Mouse (Mus musculus): ENCODE data around the gene Lonp2.

Lonp2 gene

DNA sequence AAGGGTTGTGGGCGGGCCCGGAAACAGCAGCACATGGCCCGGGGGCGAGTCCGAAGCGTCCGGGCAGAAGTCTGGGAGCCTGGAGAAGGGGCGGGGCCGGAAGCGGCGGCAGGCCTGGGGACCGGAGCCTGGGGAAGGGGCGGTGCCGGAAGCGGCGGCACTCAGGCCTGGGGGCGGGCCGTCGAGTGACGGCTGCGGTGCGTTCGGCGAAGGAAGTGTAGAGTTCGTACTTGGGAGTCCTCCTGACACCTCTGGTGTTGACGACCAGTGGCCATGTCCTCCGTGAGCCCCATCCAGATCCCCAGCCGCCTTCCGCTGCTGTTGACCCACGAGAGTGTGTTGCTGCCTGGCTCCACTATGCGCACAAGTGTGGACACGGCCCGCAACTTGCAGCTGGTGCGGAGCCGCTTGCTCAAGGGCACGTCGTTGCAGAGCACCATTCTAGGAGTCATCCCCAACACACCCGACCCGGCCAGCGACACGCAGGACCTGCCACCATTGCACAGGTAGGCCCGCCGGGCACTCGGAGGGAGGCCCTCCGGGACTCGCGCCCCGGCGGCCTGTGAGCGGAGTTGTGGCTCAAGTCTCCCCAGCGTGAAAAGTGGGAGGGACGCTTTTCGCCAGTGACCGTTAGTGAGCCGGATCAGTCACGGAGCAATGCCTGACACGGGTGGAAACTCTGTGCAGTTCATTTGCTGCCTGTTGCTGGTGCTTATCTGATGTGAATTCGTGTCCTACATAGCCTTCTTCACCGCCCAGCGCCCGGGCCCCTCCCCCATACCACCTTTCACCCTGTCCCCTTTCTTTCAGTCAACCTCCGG lies at the start of gene Lonp2:
TSS of gene Lonp2 (plus strand) at position 133 of the 821 bp plus-strand sequence.
- peak; percentile 93 for DNase-seq (ENCODE audit: low spot score)

DNA sequence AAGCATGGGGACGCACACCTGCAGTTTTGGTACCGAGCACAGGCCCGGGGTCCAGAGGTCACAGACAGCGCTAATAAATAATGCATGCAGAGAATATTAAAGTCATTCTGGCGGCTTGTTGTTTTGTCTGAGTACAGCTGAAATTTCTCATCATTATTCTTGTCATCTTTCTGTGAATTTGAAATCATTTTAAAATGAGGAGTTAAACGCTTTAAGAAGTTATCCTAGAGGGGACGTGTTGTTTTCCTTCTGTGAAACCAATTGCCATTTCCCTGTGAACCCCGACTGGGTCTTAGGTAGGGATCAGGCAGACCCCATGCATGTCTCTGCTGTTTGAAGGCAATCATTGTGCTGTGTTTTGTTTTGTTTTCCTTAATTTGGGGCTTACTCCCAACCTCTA lies 46.3 kb upstream of the Lonp2 start:
- no peak for DNase-seq (ENCODE audit: low spot score)

DNA sequence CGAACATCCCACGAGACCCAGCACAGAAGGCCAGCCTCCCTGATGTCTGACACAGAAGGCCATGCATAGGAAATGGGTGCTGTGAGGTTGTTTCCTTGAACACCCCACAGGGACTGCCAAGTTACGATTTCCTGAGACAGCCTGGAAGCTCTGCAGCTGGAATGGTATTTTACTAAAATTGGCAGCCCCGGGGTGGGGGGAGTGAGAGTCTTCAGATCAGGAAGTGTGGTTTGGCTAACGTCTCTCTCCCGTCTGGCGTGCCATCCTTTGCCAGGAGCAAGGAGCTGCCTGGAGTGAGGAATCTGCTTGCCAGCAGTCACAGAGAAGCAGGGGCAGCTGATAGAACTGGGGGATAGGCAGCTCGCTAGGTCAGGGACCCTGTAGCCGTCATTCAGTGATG lies 45.8 kb upstream of the Lonp2 start:
- DNase-seq (ENCODE audit: low spot score), result peak; percentile 39

DNA sequence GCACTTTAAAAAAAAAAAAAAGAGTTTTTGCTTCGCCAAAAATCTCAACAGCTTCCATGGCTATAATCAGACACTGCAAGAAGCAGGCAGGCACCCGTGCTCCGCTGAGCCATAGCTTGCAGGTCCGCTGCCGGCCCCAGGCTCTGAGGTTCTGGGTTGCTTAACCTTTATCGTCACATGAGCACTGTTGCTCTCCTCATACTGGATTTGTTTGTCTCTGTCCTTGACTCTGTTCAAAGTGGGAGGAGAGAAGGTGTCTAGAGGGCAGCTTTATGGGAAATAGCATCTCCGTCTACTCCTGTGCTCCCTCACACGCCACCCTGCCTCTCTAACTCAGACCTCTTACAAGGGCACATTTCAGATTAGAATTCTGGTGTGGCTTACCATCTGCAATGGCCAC lies 45.1 kb upstream of the Lonp2 start:
- DNase-seq (ENCODE audit: low spot score), result no peak

DNA sequence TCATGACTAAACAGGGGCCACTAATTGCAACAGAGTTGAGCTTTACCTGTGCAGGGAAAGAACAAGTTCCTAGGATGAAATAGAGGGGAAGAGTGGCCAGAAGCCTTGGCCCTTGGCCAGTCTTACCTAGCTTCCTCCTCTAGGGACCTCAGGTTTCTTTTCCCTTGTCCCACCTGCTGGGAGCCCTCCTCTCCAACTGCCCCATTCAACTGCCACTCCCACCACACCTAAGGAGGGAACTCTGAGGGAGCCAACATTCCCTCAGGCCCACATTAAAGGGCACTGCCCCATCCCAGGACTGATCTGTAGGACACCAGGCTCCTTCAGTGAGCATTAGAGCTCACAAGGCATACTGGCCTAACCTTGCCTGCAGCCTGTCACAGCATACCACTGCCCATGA lies 43.4 kb upstream of the Lonp2 start, which contains the start of gene Abcc12:
TSS of gene Abcc12 (minus strand) at position 229 of the 400 bp plus-strand sequence.
- no peak for DNase-seq (ENCODE audit: low spot score)

DNA sequence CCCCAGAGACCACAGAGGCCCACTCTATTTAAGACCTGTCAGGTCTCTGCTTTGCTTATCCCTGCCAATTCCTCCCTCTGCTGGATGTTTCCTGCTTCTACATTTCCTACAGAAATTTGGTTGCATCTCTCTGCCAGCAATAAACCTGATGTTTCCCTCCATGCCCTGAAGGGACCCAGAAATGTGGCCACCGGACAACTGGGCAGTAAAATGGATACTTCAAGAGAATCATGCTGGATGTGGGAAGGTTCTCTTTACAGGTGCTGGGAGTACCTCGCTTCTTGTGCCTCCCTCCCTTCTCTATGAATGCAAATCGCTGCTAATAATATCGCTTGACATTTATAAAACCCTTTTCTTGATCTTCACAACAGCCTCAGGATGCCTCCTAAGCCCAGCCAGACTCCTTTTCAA lies 41.9 kb upstream of the Lonp2 start:
- no peak for DNase-seq (ENCODE audit: low spot score)

DNA sequence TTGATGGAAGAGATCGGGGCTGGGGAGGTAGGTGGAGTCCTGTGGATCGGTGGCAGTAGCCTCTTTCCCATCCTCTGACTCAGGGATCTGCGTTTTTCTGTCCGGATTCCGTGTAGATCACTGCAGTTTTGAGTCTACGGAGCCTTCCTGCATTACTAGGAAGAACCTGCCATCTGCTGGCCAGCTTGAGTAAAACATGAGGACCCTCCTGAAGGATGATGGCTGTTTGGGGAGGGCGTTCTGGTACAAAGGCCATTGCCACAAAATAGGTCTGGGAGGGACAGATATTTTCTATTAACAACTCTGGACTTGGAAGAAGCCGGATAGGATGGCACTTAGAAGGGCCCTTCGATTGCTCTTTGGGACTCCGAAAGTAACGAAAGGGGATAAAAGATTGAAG lies 38.7 kb upstream of the Lonp2 start:
- DNase-seq (ENCODE audit: low spot score), result peak; percentile 76

DNA sequence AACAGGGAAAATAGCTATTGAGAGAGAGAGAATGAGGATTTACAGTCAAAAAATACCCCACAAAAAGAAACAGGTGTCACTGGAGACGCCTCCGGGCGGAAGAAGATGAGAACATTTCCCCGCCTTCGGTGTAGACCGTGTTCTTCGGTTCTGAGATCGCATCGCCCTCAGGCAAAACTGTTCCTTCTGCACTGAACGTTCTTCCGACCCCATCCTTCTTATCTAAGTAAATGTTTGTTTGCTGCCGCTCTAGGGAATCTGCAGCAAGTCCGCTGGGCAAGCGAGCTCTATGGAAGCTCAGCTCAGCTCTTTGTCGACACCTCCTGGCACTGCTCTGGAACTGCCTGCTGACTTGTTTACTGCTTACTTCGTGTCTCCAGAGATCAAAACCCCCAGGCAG lies 38.3 kb upstream of the Lonp2 start:
- peak; percentile 66 for DNase-seq (ENCODE audit: low spot score)

DNA sequence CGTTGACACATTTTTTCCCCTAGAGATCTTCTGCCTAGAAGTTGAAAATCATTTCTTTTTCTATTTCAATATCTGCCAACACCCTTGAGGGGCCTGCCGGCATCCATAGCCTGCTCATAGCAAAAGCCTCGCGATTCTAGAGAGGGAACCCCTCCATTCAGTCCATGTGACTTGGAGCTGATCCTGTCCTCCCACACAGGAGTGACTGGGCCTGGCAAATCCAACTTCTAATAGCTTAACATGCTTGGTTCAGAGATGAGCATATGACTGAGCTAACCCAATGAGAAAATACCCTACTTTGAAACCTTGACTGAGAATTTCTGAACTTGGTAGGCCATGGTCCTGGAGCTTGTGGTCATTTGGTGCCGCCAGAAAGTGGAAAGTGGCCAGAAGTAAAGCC lies 37.8 kb upstream of the Lonp2 start:
- no peak for DNase-seq (ENCODE audit: low spot score)

DNA sequence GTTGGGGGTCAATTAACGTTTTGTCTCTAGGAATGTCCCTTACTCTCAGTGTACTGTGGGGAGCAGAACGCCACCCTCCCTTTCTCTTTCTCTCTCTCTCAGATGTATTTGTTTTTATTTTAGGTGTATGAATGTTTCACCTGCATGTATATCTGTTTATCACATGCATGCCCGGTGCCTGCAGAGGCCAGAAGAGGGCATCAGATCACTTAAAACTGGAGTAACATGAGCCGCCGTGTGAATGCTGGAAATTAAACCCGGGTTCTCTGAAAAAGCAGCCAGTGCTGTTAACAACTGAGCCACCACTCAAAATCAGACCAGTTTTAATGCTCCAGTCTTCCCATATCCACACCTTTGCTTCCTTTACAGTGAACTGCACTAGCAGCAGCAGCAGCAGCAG lies 37.2 kb upstream of the Lonp2 start:
- DNase-seq (ENCODE audit: low spot score), result no peak

DNA sequence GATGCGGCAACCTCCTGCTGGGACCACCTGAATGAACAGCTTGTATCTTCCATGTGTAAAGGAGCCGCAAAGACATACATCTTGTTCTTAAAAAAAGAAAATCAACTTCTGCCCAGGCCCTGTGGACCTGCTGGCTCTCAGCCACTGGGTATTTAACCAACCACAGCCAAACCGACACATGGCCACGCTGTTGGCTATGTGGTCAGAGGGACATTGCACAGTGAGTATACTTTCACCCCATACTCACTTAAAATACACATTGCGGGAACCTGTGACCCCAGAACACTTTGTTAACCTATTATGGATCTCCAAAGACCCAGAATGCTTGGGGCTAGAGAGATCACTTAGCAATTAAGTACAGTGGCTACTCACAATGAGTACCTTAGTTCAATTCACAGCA lies 35.5 kb upstream of the Lonp2 start:
- DNase-seq (ENCODE audit: low spot score), result no peak

DNA sequence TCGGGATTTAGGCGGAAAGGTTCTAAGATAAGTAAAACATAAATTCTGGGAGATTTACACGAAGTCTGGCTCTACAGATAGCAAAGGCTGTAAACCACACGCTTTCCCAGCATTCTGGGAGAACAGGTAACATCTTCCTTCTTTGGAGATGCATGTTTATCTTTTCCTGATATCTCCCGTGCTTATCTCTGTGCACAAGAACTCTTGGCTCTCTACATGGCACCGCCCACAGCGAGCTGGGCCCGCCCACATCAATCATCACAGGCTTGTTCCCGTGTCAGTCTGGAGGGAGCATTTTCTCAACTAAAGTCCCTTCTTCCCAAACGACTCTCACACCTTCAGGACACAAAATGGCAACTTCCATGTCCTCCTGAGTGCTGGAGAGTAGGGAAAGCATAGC lies 30.7 kb upstream of the Lonp2 start:
- DNase-seq (ENCODE audit: low spot score), result no peak

DNA sequence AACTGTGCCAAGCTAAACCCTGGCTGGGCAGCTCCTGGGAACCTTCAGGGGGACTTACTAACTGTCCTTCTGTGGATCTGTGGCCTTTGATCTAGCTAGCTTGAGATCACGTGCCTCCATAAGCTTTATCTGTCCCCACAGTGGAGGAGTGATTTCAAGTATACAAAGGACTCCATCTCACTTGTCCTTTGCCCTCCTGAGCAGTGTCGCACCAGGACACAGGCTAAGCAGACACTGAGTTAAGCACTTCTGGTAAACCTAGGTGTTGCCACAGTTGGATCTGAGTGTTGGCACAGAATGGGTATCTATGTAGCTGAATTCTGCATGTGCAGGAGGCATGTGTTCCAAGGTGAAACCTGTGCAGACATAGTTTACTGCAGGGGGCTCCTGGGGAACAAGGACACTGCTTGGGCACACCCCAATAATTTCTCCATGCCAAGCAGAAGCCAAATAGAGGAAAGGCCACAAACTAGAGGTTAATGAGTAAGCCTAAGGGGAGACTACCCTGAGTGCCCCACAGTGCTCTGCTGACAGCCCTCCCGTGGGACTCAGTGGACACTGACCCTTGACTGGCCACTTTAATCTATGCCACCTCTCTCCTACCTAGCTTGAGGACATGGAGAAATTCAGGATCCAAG lies 29.6 kb upstream of the Lonp2 start:
- no peak for DNase-seq (ENCODE audit: low spot score)

DNA sequence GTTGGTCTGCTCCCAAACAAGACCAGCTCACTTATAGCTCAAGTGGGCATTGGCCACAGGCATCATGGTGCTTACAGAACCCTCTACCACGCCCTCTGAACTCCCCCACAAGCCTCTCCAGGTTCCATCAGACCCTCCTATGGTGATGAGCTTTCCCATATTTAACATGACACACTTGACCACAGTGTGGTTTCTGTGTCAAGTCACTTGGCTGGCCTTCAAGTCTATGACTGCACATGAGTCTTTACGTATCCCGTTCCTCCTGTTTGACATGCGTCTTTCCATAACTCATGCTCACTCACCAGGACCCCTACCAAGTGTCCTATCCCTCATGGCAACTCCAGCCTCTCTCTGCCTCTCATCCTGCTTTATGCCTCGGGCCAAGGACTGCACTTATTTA lies 28.2 kb upstream of the Lonp2 start:
- DNase-seq (ENCODE audit: low spot score), result no peak

DNA sequence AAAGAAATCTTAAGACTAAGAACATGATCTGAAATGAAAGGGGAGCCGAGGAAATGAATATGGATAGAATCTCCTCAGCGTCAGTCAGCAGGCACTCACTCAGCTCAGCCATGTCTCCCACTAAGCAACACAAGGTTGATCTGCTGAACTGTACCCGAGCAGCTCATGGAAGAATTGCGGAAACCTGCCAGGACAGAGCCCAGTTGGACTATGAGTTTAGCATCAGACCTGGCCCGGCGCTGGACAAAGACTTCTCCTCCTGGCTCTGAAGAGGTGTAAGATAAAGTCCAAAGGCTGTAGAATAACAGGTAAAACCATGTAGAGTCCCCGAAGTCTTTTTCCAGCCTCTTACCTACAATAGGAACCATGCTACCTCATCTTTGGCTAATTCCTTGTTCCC lies 26.2 kb upstream of the Lonp2 start:
- no peak for DNase-seq (ENCODE audit: low spot score)

DNA sequence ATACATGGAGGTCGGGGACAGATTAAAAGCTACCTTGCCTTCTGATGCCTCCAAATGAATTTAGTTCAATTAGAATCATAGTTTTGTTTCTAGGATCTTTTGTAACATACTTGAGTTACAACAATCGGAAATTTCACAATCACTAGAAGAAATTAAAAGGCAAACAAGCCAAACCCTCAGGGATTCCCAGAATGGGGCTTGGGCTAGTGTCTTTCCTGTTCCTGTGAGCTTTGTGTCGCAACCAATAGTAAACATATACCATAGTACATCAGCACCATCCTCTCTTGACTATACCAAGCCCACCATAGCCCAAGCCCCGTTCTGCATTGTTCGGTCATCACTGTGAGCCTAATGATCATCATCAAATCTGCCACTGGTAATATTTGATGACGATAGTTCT lies 24.5 kb upstream of the Lonp2 start:
- no peak for DNase-seq (ENCODE audit: low spot score)

DNA sequence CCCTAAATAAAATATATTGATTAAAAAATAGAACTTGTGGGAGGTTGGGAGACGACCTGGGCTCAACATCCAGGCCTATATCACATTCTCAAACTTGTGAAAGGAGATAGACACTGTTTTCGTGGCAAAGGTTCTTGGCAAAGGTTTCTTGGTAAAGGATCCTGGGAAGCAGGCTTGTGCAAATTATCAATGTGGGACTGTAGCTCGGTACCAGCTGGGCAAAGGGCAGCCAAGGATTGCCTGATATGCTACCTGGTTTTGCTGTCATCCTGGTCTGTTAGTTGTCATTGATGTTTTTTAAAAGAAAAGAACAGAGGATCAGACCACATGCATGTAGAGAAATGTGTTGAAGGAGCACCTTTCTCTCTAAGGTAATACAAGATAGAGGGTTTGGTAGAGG lies 23.5 kb upstream of the Lonp2 start:
- no peak for DNase-seq (ENCODE audit: low spot score)

DNA sequence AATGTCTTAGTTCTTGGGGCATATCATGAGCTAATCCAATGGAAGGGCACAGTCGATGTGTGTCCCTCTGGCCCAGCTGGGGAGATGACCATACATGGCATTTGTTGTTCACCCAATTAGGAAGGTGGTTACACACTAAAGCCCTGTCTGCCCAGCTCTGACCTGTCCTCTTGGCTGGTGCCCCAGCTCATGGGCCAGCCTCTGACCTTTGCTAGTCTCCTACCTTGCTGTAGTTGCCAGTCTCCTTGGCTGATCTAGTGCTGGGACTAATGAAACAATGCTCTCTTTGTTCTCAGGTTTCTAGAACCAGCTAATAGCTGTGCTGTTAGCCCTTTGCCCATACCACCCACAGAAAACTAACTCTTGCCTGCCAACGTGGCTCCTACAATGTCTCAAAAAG lies 20.7 kb upstream of the Lonp2 start:
- no peak for DNase-seq (ENCODE audit: low spot score)

DNA sequence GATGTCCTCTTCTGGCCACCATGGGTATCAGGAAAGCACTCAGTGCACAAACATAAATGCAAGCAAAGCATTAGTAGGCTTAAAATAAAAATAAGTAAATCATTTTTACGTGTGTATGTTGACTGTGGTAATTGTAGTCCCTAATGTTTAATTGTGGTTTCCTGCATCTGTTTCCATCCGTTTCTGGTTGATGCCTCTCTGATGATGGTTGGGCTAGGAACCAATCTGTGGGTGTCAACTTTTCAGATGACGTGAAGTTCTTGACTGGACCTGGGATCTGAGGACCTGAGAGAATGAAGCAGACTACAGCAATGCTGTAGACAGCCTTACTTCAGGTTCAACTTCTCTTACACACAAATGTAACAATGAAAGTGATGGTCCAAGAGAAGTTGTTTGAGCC lies 19.2 kb upstream of the Lonp2 start:
- no peak for DNase-seq (ENCODE audit: low spot score)

DNA sequence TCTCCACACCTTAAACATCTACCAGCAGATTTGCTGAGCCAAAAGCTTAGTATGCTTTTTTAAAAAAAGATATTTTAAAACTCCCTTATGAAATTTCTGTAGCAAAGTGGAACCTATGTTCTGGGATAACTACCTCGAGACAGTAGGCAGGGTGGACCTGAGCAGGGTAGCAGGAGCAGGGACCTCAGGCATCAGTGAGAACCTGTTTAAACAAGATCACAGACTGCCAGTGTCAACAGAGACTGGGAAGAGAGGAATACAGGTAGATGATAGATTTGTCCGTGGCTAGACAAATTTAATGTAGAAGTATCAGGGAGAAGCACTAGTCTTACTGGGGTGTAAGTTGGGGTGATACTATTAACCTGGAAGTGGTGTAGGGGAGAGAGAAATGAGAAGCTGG lies 10.0 kb upstream of the Lonp2 start:
- DNase-seq (ENCODE audit: low spot score), result no peak

DNA sequence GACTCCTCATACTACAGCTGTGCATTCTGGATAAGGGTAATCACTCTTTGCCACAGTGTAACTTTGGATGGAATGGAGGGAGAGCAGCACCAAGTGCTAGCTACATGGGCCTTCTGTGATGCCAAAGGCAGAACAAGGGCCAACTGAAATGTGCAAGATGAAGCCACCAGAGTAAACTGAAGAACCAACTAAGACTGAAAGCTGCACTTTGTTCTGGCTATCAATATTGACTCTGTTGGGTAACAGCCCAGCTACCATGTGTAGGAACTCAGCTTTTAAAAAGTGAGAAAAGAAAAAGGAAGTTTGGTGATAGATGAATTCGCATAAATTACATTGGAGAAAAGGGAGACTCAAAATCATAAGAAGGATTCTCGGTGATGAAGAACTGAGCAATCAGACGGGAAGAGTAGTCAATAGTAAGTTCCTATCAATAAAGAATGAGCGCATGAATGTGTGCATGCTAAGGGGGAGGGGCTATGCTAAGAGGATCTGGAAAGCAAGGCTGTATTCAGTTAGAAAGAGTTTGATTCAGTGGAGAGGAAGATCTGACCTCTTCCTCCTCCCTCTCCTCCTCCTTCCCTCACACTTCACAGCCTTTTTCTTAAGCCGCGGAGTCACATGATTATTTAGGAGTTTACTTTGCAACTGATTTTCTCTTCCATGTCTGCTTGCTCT lies 8.6 kb upstream of the Lonp2 start:
- DNase-seq (ENCODE audit: low spot score), result no peak

DNA sequence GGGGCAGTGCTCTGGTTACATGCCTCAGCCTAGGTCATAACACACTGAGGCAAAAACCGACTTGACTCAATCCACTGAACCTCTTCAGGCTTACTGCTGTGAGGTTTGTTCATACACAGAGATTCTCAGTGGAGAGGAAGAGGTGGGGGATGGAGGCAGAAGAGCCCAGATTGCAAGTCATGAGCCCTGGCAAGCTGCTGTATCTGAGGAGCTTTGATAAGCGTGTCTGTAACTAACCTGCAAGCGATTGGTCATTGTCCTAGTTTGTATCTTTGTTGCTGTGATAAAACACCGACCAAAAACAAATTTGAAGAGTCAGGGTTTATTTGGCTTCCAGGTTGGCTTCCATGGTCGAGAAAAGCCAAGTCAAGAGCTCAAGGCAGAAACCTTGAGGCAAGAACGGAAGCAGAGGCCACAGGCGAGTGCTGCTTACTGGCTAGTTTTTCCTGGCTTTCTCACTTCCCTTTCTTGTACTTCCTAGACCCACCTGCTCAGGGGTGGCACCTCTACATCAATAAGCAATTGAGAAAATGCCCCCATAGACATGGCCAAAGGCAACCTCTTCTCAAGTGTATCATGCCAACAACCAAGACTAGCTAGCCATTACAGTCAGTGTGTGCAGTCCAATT lies 6.0 kb upstream of the Lonp2 start:
- DNase-seq (ENCODE audit: low spot score), result no peak

DNA sequence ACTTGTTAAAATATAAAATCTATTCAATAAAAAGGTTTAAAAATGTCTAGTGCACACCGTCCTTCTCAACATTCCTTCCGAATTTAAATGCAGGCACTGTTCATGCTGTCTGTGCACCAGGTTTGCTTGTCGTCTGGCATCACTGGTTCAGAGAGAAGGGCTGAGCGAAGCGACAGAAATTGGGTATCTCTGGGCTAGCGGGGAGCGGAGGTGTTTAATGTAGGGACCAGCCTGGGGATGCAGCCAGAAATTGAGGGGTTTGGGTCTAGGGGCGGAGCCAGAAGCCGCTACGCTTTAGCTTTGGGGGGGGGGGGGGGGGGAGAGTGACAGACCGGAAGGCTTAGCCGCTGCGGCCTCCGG lies 312 bp upstream of the Lonp2 start:
- DNase-seq (ENCODE audit: low spot score), result no peak
